Mouse (Mus musculus) lung, adult 2 months (tissue): ENCODE data around the gene Acvr1.

ENCODE experiments used
- CTCF ChIP-seq: fragments of 200-500 bp; IDR thresholded peaks from 2 replicates; pipeline ENCODE4 v1.5.1; 2011; ENCODE audit warnings: mild to moderate bottlenecking, low read length, control low read depth; ENCODE audit not compliant: insufficient read depth
- POLR2A ChIP-seq: fragments of 200-500 bp; IDR thresholded peaks from 2 replicates; pipeline ENCODE4 v1.6.1; 2011; ENCODE audit warnings: low read depth, mild to moderate bottlenecking, control low read depth, low read length, borderline replicate concordance; ENCODE audit errors: extremely low read depth

GRCm38 (mm10) chr2:58475578-58475977 is 91.4 kb downstream of the Acvr1 start:
- TF ChIP-seq CTCF (no peak), POLR2A (no peak)
